Mouse (Mus musculus) midbrain, embryonic 13.5 days (tissue): Measurements from ENCODE around the gene Lamtor1. TPM values are rescaled to one million over a fixed set of nuclear protein-coding genes. Genes with fewer than 3 reads are reported as not detected.
A peak's percentile ranks its signal among the peaks of the same experiment; 100 is the strongest.

Experiments used
- ATAC-seq: fragments of 200-750 bp; cut with Nextera tagmentation; 2 replicates; pipeline ENCODE4 v1.8.0; 2017; ENCODE audit warnings: mild to moderate bottlenecking, moderate TSS enrichment, moderate library complexity
- H3K27ac ChIP-seq: fragments of 300-500 bp; sonication (generic); 2 replicates; pipeline ENCODE4 v1.5.1; 2015; ENCODE audit warnings: inconsistent platforms, mild to moderate bottlenecking, moderate library complexity
- H3K27me3 ChIP-seq: fragments of 300-500 bp; sonication (generic); 2 replicates; pipeline ENCODE4 v1.6.1; 2015; ENCODE audit warnings: mild to moderate bottlenecking, inconsistent platforms
- H3K36me3 ChIP-seq: fragments of 300-500 bp; sonication (generic); 2 replicates; pipeline ENCODE4 v1.6.1; 2015; ENCODE audit warnings: mild to moderate bottlenecking, inconsistent platforms
- H3K4me1 ChIP-seq: fragments of 300-500 bp; sonication (generic); replicated peaks from 2 replicates; pipeline ENCODE4 v1.6.1; 2015; ENCODE audit warnings: inconsistent platforms
- H3K4me2 ChIP-seq: fragments of 300-500 bp; sonication (generic); replicated peaks from 2 replicates; pipeline ENCODE4 v1.6.1; 2015; ENCODE audit warnings: moderate library complexity, mild to moderate bottlenecking, inconsistent platforms
- H3K4me3 ChIP-seq: fragments of 300-500 bp; sonication (generic); replicated peaks from 2 replicates; pipeline ENCODE4 v1.5.1; 2015; ENCODE audit warnings: mild to moderate bottlenecking, inconsistent platforms
- H3K9ac ChIP-seq: fragments of 300-500 bp; sonication (generic); replicated peaks from 2 replicates; pipeline ENCODE4 v1.6.1; 2015; ENCODE audit warnings: mild to moderate bottlenecking, inconsistent platforms
- H3K9me3 ChIP-seq: fragments of 300-500 bp; sonication (generic); 2 replicates; pipeline ENCODE4 v1.6.1; 2016; ENCODE audit warnings: mild to moderate bottlenecking, inconsistent platforms
- WGBS: fragments of 180-500 bp; shearing (Covaris S2); methylation state at CpG from one replicate; pipeline ENCODE4 v1.1.7; 2015; 5-methylcytosine and 5-hydroxymethylcytosine counted together
- polyA plus RNA-seq: library from polyadenylated mRNA; unstranded; fragments of >200 nt; fragmentation: Nextera tagmentation; extraction: Ambion mirVana; gene quantifications from 2 replicates; pipeline ENCODE4 v1.2.1, GENCODE M21; 2015

Gene Lamtor1
- 146 and 158 TPM in 2 replicates for polyA plus RNA-seq

- Histone ChIP-seq H3K4me1 (peaks cover 31% of the 10 kb centered on the region), H3K27ac (peak within 1 kb of the TSS; percentile 95), H3K9me3 (no peaks in the 10 kb centered on the region), H3K27me3 (no peaks in the 10 kb centered on the region), H3K9ac (peak within 1 kb of the TSS; percentile 83), H3K36me3 (peaks cover 37% of the 10 kb centered on the region), H3K4me3 (peak within 1 kb of the TSS; percentile 71), H3K4me2 (peak within 1 kb of the TSS; percentile 64)
- WGBS, result under 1% methylated on average over 61 of the region's 61 CpGs
- peak; percentile 98 for ATAC-seq
Measured at GRCm38 (mm10) chr7:101905561-101906286, at the start of gene Lamtor1. Gene Lamtor1, plus strand, starts transcription at chr7:101905904.

DNA sequence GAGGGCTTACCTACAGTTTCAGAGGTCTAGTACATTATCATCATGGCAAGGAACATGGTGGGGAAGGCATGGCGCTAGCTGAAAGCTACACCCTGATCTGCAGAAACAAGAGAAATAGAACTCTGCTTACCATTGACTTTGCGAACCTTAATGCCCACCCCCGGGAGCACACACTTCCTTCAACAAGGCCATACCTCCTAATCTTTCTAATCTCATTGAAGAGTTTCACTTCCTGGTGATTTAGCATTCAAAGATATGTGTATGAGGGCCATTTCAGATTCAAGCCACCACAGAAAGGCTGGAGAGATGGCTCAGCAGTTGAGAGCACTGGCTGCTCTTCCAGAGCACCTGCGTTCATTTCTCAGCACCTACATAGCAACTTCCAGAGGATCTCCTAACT lies 48.6 kb upstream of the Lamtor1 start, which contains the start of gene Folr2:
TSS of gene Folr2 (minus strand) at position 101 of the 400 bp plus-strand sequence.
- H3K9me3 ChIP-seq, result no peaks in the 10 kb centered on the region
- H3K36me3 ChIP-seq, result no peaks in the 10 kb centered on the region
- H3K9ac ChIP-seq, result no peak within 1 kb of the TSS
- H3K4me1 ChIP-seq, result no peaks in the 10 kb centered on the region
- no peaks in the 10 kb centered on the region for H3K27me3 ChIP-seq
- no peak within 1 kb of the TSS for H3K4me3 ChIP-seq
- WGBS, result 85% methylated on average over 4 of the region's 4 CpGs
- no peak within 1 kb of the TSS for H3K4me2 ChIP-seq
- no peak for ATAC-seq
- no peak within 1 kb of the TSS for H3K27ac ChIP-seq

DNA sequence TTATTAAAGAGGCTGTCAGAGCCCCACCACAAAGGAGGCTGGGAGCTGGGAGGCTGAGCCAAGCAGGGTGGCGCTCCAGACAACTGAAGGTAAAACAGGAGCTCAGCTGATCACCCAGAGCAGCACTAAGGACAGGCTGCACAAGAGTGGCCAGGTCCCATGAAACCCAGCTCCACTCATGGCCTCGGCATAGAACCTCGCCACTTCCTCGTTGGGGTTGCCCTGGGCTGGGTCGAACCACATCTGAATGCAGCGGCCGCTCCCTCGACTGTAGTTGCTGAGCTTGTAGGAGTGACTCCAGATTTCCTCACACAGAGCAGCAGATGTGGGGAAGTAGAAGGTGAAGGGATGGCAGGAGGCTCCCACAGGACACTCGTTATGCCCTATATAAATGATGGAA lies 47.3 kb upstream of the Lamtor1 start:
- H3K9ac ChIP-seq, result no peak overlapping the region
- no peaks in the 10 kb centered on the region for H3K36me3 ChIP-seq
- H3K4me2 ChIP-seq, result no peak overlapping the region
- no peaks in the 10 kb centered on the region for H3K4me1 ChIP-seq
- ATAC-seq, result no peak
- no peak overlapping the region for H3K27ac ChIP-seq
- no peaks in the 10 kb centered on the region for H3K27me3 ChIP-seq
- H3K9me3 ChIP-seq, result no peaks in the 10 kb centered on the region
- 87% methylated on average over 9 of the region's 9 CpGs for WGBS
- H3K4me3 ChIP-seq, result no peak overlapping the region

DNA sequence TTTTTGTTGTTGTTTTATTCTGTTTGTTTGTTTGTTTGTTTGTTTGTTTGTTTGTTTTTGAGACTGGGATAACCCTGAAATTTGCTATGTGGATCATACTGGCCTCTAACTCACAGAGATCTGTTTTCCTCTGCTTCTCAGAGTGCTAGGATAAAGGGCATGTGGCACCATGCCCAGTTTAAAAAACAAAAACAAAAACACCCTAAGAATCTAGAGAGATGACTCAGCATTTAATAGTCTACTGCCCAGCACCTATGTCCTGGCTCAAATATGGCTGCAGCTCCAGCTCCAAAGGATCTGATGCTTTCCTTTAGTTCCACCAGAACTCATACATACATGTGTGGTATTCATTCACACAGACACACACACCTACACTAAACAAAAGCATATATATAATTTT lies 44.7 kb upstream of the Lamtor1 start:
- H3K27me3 ChIP-seq, result no peaks in the 10 kb centered on the region
- no peak overlapping the region for H3K4me2 ChIP-seq
- H3K4me1 ChIP-seq, result no peaks in the 10 kb centered on the region
- H3K36me3 ChIP-seq, result no peaks in the 10 kb centered on the region
- H3K27ac ChIP-seq, result no peak overlapping the region
- H3K9me3 ChIP-seq, result no peaks in the 10 kb centered on the region
- no peak overlapping the region for H3K4me3 ChIP-seq
- H3K9ac ChIP-seq, result no peak overlapping the region
- no peak for ATAC-seq

- Histone ChIP-seq H3K4me2 (no peak overlapping the region), H3K4me1 (no peaks in the 10 kb centered on the region), H3K9me3 (no peaks in the 10 kb centered on the region), H3K27me3 (no peaks in the 10 kb centered on the region), H3K9ac (no peak overlapping the region), H3K4me3 (no peak overlapping the region), H3K27ac (no peak overlapping the region), H3K36me3 (no peaks in the 10 kb centered on the region)
- no peak for ATAC-seq
- 67% methylated on average over 3 of the region's 3 CpGs for WGBS
Measured at GRCm38 (mm10) chr7:101862291-101862690, 43.4 kb upstream of the Lamtor1 start.

DNA sequence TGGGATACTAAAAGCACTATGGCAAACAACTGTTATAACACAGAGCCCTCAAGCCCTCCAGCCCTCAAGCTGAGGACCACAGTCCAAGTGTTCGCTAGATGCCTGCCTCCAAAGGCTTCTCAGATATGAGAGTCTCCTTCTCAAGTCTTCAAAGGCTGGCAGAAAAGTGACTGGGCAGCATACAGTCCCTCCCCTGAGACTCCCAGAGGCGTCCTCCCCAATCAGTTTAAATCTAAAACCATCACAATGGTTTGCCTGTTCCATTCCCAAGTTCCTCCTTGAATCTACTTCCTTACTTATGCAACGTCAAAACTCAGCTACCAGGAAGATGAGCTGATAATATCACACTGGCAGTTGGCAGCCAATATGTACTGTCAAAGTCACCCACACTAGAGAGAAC lies 42.3 kb upstream of the Lamtor1 start, which contains the start of gene Anapc15:
TSS of gene Anapc15 (plus strand) at position 301 of the 400 bp plus-strand sequence.
- ATAC-seq, result no peak

GRCm38 (mm10) chr7:101866491-101867265 lies 39.0 kb upstream of the Lamtor1 start:
- H3K9me3 ChIP-seq, result no peaks in the 10 kb centered on the region
- H3K27me3 ChIP-seq, result no peaks in the 10 kb centered on the region
- no peak overlapping the region for H3K4me3 ChIP-seq
- 0 out of 2 replicates have a peak, but pooled peaks cover 4% of the 10 kb centered on the region for H3K4me1 ChIP-seq
- ATAC-seq, result no peak
- H3K9ac ChIP-seq, result no peak overlapping the region
- WGBS, result 79% methylated on average over 11 of the region's 11 CpGs
- H3K27ac ChIP-seq, result no peak overlapping the region
- no peak overlapping the region for H3K4me2 ChIP-seq
- no peaks in the 10 kb centered on the region for H3K36me3 ChIP-seq

More for the DNA sequence above, 42.3 kb upstream of the Lamtor1 start, which contains the start of gene Anapc15:
- no peaks in the 10 kb centered on the region for H3K4me1 ChIP-seq
- no peak within 1 kb of the TSS for H3K27ac ChIP-seq
- H3K36me3 ChIP-seq, result no peaks in the 10 kb centered on the region
- H3K9ac ChIP-seq, result no peak within 1 kb of the TSS
- no peak within 1 kb of the TSS for H3K4me3 ChIP-seq
- no peaks in the 10 kb centered on the region for H3K9me3 ChIP-seq
- no peaks in the 10 kb centered on the region for H3K27me3 ChIP-seq
- H3K4me2 ChIP-seq, result no peak within 1 kb of the TSS
- 88% methylated on average over 3 of the region's 3 CpGs for WGBS

DNA sequence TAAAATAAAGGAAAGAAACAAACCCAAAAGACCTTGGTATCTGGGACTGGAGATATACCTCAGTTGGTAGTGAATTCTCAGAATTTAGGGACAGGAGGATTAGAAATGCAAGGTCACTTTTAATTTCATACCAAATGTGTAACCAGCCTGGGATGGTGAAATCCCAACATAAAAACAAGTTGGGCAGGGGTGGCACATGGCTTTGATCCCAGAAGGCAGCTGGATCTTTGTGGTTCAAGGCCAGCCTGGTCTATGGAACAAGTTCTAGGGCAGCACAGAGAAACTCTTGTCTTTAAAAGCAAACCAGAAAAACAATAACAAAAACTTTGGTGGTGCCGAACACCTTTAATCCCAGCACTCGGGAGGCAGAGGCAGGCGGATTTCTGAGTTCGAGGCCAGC lies 38.2 kb upstream of the Lamtor1 start:
- Histone ChIP-seq H3K27me3 (no peaks in the 10 kb centered on the region), H3K4me3 (no peak overlapping the region), H3K36me3 (no peaks in the 10 kb centered on the region), H3K9me3 (no peaks in the 10 kb centered on the region), H3K27ac (no peak overlapping the region), H3K4me1 (0 out of 2 replicates have a peak, but pooled peaks cover 4% of the 10 kb centered on the region), H3K4me2 (no peak overlapping the region), H3K9ac (no peak overlapping the region)
- no peak for ATAC-seq
- 96% methylated on average over 4 of the region's 4 CpGs for WGBS

DNA sequence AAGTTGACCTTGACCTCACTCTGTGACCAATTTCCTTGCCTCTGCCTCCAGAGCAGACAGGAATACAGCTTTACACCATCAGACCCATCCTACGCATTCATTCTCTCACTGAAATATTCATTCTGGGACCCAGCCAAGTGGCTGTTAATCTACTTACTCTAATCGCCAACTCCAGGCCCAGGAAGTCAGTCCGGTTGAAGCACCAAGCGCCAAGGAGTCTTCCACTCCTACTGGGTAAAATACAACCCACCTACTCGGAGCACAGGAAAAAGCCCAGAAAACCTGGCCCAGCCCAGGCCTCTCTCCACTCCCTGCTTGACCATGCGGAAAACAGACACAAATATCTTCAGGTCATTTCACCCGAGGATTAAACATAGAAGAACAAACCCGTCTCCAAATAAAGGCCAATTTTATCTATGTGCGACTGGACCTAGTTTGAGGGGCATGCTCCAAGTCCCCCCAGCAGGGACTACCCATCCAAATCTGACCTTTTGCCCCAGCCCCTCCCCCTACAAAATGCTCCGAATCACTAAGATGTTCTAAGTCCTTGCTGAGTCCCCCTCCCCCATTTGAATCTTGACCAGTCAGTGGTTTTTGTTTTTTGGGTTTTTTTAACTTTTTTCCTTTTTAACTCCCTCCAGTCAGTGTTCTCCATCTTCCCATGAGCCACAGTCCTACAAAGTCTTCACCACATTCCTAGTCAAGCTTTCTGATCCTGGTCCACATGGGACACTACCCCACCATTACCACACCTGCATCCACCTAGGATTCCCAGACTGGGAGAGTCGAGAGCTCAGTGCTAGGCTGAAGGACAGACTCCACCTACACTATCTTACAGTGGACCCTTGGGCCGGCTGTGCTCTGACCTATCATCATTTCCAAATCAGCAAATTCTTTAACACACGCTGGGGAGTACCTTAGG lies 37.2 kb upstream of the Lamtor1 start:
- no peaks in the 10 kb centered on the region for H3K27me3 ChIP-seq
- no peak overlapping the region; the same call in none of the 2 replicates for H3K27ac ChIP-seq
- no peak overlapping the region for H3K4me3 ChIP-seq
- peak; percentile 67 for ATAC-seq
- H3K9ac ChIP-seq, result no peak overlapping the region
- H3K4me1 ChIP-seq, result 0 out of 2 replicates have a peak, but pooled peaks cover 4% of the 10 kb centered on the region
- no peaks in the 10 kb centered on the region for H3K36me3 ChIP-seq
- no peak overlapping the region for H3K4me2 ChIP-seq
- no peaks in the 10 kb centered on the region for H3K9me3 ChIP-seq
- WGBS, result 37% methylated on average over 13 of the region's 13 CpGs

GRCm38 (mm10) chr7:101869163-101869500 lies 36.6 kb upstream of the Lamtor1 start:
- WGBS, result 28% methylated on average over 7 of the region's 7 CpGs
- Histone ChIP-seq H3K27me3 (no peaks in the 10 kb centered on the region), H3K27ac (no peak overlapping the region; the same call in 1 of the 2 replicates), H3K9ac (no peak overlapping the region), H3K9me3 (no peaks in the 10 kb centered on the region), H3K36me3 (no peaks in the 10 kb centered on the region), H3K4me2 (no peak overlapping the region), H3K4me3 (no peak overlapping the region), H3K4me1 (0 out of 2 replicates have a peak, but pooled peaks cover 4% of the 10 kb centered on the region)
- peak; percentile 80 for ATAC-seq

DNA sequence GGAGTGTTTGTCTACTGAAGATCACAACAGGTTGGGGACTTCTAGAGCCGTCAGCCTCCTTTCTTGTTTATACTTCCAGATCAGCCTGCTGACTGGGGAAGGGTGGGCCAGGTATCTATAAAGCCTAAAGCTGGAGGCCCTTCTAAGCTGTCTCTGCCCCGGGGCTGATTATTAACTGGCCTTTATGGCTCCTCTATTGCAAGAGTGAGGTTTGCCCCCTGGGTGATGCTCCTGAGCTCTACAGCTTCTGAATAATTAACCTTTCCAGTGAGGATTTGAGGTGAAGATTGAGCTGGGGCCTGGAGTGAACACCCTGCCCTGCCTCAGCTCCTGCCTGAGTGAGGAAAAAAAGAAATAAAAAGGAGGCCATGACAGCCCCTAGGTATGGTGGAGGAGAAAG lies 35.1 kb upstream of the Lamtor1 start, which contains the start of gene Folr1:
TSS of gene Folr1 (minus strand) at position 160 of the 400 bp plus-strand sequence.
- H3K9me3 ChIP-seq, result no peaks in the 10 kb centered on the region
- no peak within 1 kb of the TSS for H3K9ac ChIP-seq
- WGBS, result 80% methylated on average over 2 of the region's 2 CpGs
- no peaks in the 10 kb centered on the region for H3K27me3 ChIP-seq
- H3K4me1 ChIP-seq, result 0 out of 2 replicates have a peak, but pooled peaks cover 4% of the 10 kb centered on the region
- no peaks in the 10 kb centered on the region for H3K36me3 ChIP-seq
- no peak for ATAC-seq
- no peak within 1 kb of the TSS for H3K4me3 ChIP-seq
- no peak within 1 kb of the TSS for H3K27ac ChIP-seq
- H3K4me2 ChIP-seq, result no peak within 1 kb of the TSS
